28 mouse cellular contexts compared by ENCODE assay signal in the genomic region with DNA sequence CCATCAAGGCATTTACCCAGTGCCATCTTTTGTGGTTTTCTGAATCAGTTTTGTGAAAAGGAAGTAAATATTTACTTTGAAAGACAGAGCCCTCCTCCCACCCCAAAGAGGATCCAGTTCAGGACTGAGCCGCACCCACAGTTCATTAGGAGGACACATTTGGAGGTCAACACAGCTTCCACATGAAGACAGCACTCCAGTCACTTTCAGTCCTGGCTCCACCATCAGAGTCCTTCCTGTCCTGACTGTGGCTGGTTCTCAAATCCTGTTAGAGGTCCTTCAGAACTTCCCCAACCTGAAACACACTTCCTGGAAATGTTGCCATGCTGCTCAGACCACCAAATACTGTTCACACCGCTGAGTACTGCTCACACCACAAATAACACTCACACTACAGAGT.
A peak's percentile ranks its signal among the peaks of the same experiment; 100 is the strongest.
DNase-seq lines count a peak whose midpoint lies in the region; ATAC-seq and TF ChIP-seq lines count a peak whose summit lies in the region.
"Had no signal": no experiment of that assay in that cellular context is flagged by ENCODE, and none has a peak within 500 bp of the region (broad histone marks: within the 10 kb centered on the region; RNA-seq: fewer than 3 reads in every experiment).

No protein-coding gene starts in this region.

- peak; percentile 53 for ATAC-seq in liver, embryonic 11.5 days (replicated peaks; ENCODE audit: low FRiP score)
- no peak for ATAC-seq in liver, postnatal 0 days
- ATAC-seq in granulocyte monocyte progenitor cell, adult 5-6 weeks (replicated peaks; ENCODE audit: poor library complexity, severe bottlenecking) = peak; percentile 57
- ATAC-seq in megakaryocyte, adult 5-6 weeks (ENCODE audit: poor library complexity, severe bottlenecking) = peak; percentile 51
- ATAC-seq in forebrain, embryonic 13.5 days = no peak
- ATAC-seq: CD4-positive, CD25-positive, alpha-beta regulatory T cell, adult 4 months; forebrain, embryonic 15.5 days; forebrain, postnatal 0 days; Patski had no signal

- H3K27me3 ChIP-seq in liver, embryonic 11.5 days (replicated peaks; ENCODE audit: control insufficient read depth, insufficient read depth, low read length) = no peaks in the 10 kb centered on the region
- no peaks in the 10 kb centered on the region for H3K27me3 ChIP-seq in liver, postnatal 0 days (ENCODE audit: insufficient read depth, low read length)
- no peaks in the 10 kb centered on the region for H3K27me3 ChIP-seq in forebrain, embryonic 13.5 days
- H3K27me3 ChIP-seq: embryonic facial prominence, embryonic 13.5 days; embryonic facial prominence, embryonic 15.5 days; forebrain, embryonic 12.5 days; forebrain, embryonic 15.5 days; Patski had no signal

- no peak for DNase-seq in liver, embryonic 11.5 days (ENCODE audit: low spot score)
- DNase-seq in liver, postnatal 0 days = no peak
- DNase-seq in ZHBTc4 (ENCODE audit: low read depth, low spot score) = peak; percentile 6
- no peak for DNase-seq in thymus, postnatal 25 days
- no peak for DNase-seq in adrenal gland, postnatal 36 days
- DNase-seq: adrenal gland, adult 2 months; adrenal gland, postnatal 10 days; adrenal gland, postnatal 25 days; B cell, adult 2 months; cerebellum, adult 11-12 months; cerebellum, adult 2 months; cerebellum, adult 9-10 months; cerebellum, postnatal 10 days; cerebellum, postnatal 25 days; embryo, embryonic 11 days; forebrain, postnatal 0 days had no signal

- H3K4me1 ChIP-seq in liver, embryonic 11.5 days (replicated peaks; ENCODE audit: control insufficient read depth, insufficient read depth, low read length) = no peaks in the 10 kb centered on the region
- peaks cover 3% of the 10 kb centered on the region for H3K4me1 ChIP-seq in liver, postnatal 0 days (ENCODE audit: insufficient read depth)
- no peaks in the 10 kb centered on the region for H3K4me1 ChIP-seq in forebrain, embryonic 13.5 days
- H3K4me1 ChIP-seq: embryonic facial prominence, embryonic 13.5 days; embryonic facial prominence, embryonic 15.5 days; forebrain, embryonic 10.5 days; forebrain, embryonic 12.5 days; forebrain, embryonic 15.5 days had no signal

- WGBS in liver, embryonic 11.5 days = 45% methylated on average over 2 of the region's 2 CpGs
- 40% methylated on average over 2 of the region's 2 CpGs for WGBS in liver, postnatal 0 days (ENCODE audit: insufficient replicate concordance)
- 90% methylated on average over 2 of the region's 2 CpGs for WGBS in forebrain, embryonic 13.5 days

- H3K4me3 ChIP-seq in liver, embryonic 11.5 days (ENCODE audit: low read depth, low read length) = no peak overlapping the region
- H3K4me3 ChIP-seq in liver, postnatal 0 days (ENCODE audit: low read depth, low read length) = no peak overlapping the region
- H3K4me3 ChIP-seq in forebrain, embryonic 13.5 days = no peak overlapping the region
- H3K4me3 ChIP-seq: embryonic facial prominence, embryonic 13.5 days; embryonic facial prominence, embryonic 15.5 days; erythroblast, embryonic 14.5 days; forebrain, embryonic 10.5 days; forebrain, embryonic 12.5 days; forebrain, embryonic 15.5 days had no signal

- no peaks in the 10 kb centered on the region for H3K9me3 ChIP-seq in liver, embryonic 11.5 days (ENCODE audit: control insufficient read depth, low read length)
- H3K9me3 ChIP-seq in liver, postnatal 0 days (ENCODE audit: low read length) = no peaks in the 10 kb centered on the region
- H3K9me3 ChIP-seq in forebrain, embryonic 13.5 days (replicated peaks) = no peaks in the 10 kb centered on the region
- H3K9me3 ChIP-seq: embryonic facial prominence, embryonic 13.5 days; embryonic facial prominence, embryonic 15.5 days; forebrain, embryonic 10.5 days; forebrain, embryonic 12.5 days; forebrain, embryonic 15.5 days had no signal

- H3K4me2 ChIP-seq in liver, embryonic 11.5 days = no peak overlapping the region
- no peak overlapping the region for H3K4me2 ChIP-seq in liver, postnatal 0 days (ENCODE audit: low read depth, low read length)
- no peak overlapping the region for H3K4me2 ChIP-seq in forebrain, embryonic 13.5 days
- H3K4me2 ChIP-seq: embryonic facial prominence, embryonic 13.5 days; embryonic facial prominence, embryonic 15.5 days; forebrain, embryonic 12.5 days; forebrain, embryonic 15.5 days had no signal

- no peak overlapping the region for H3K9ac ChIP-seq in liver, embryonic 11.5 days (ENCODE audit: low read depth, low read length)
- no peak overlapping the region for H3K9ac ChIP-seq in liver, postnatal 0 days (replicated peaks)
- H3K9ac ChIP-seq in forebrain, embryonic 13.5 days = no peak overlapping the region
- H3K9ac ChIP-seq: embryonic facial prominence, embryonic 13.5 days; embryonic facial prominence, embryonic 15.5 days; forebrain, embryonic 12.5 days; forebrain, embryonic 15.5 days; forebrain, postnatal 0 days had no signal

- no peaks in the 10 kb centered on the region for H3K36me3 ChIP-seq in liver, embryonic 11.5 days (ENCODE audit: control insufficient read depth, insufficient read depth, low read length)
- no peaks in the 10 kb centered on the region for H3K36me3 ChIP-seq in liver, postnatal 0 days (replicated peaks; ENCODE audit: insufficient read depth, low read length)
- no peaks in the 10 kb centered on the region for H3K36me3 ChIP-seq in forebrain, embryonic 13.5 days (ENCODE audit: poor library complexity, severe bottlenecking)
- H3K36me3 ChIP-seq: embryonic facial prominence, embryonic 13.5 days; embryonic facial prominence, embryonic 15.5 days; forebrain, embryonic 10.5 days; forebrain, embryonic 12.5 days; forebrain, embryonic 15.5 days; G1E had no signal

- no peak for TF ChIP-seq CTCF in liver, postnatal 0 days (IDR thresholded peaks at IDR 0.05; ENCODE audit: low read depth)

- TF ChIP-seq EP300 in liver, postnatal 0 days (IDR thresholded peaks at IDR 0.05; ENCODE audit: low read depth) = no peak

- no peak overlapping the region for H3K27ac ChIP-seq in liver, embryonic 11.5 days (ENCODE audit: low read depth, low read length)
- H3K27ac ChIP-seq in liver, postnatal 0 days (ENCODE audit: low read depth) = no peak overlapping the region
- no peak overlapping the region for H3K27ac ChIP-seq in forebrain, embryonic 13.5 days
- H3K27ac ChIP-seq: embryonic facial prominence, embryonic 13.5 days; embryonic facial prominence, embryonic 15.5 days; forebrain, embryonic 10.5 days; forebrain, embryonic 12.5 days; forebrain, embryonic 15.5 days had no signal

Comparison
In these comparisons a context has a peak if more than half of its experiments do, and no peak if none do; other contexts are left out.
1. ATAC-seq: peak in liver, embryonic 11.5 days (single experiment), granulocyte monocyte progenitor cell, adult 5-6 weeks (single experiment) and megakaryocyte, adult 5-6 weeks (single experiment); none in liver, postnatal 0 days (single experiment) and forebrain, embryonic 13.5 days (single experiment).